Mouse (Mus musculus): Measurements from ENCODE around the gene Ndc80. TPM values are rescaled to one million over a fixed set of nuclear protein-coding genes. Genes with fewer than 3 reads are reported as not detected.
"Not testable (repeated sequence)": the region's sequence is repeated elsewhere in the genome, so short reads cannot be mapped to it uniquely, and the experiment has no call there.

Ndc80 gene
- polyA plus RNA-seq, 1 experiment = 29.5 TPM

DNA sequence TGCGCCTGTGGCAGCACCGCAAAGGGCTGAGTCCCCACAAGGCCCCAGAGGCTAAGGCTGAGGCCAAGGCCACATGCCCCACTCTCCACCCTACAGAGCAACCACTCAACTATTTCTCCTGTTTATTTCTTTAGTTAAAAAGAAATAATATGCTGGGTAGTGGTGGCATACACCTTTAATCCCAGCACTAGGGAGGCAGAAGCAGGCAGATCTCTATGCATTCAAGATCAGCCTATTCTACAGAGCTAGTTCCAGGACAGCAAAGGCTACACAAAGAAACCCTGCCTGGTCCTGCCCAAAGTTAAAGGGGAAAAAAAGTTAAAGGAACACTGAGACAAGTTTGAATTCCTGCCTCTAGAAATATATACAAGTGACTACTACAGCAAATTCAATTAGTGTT is 66.8 kb downstream of the Ndc80 start, which contains the start of gene Gm4707:
Gene Gm4707, minus strand, starts transcription at position 101 of the 400 bp plus-strand sequence.
- Histone ChIP-seq H3K27ac (ENCODE audit: insufficient read depth, low read length) (no peak within 1 kb of the TSS), H3K4me1 (ENCODE audit: control insufficient read depth, insufficient read depth, low read length) (no peaks in the 10 kb centered on the region), H3K4me3 (ENCODE audit: insufficient read depth, low read length) (no peak within 1 kb of the TSS)
- TF ChIP-seq POLR2A (IDR thresholded peaks at IDR 0.05; ENCODE audit: low read depth, low read length) = no peak
- TF ChIP-seq CTCF (IDR thresholded peaks at IDR 0.05; ENCODE audit: borderline replicate concordance, insufficient read depth, low read length) = no peak

DNA sequence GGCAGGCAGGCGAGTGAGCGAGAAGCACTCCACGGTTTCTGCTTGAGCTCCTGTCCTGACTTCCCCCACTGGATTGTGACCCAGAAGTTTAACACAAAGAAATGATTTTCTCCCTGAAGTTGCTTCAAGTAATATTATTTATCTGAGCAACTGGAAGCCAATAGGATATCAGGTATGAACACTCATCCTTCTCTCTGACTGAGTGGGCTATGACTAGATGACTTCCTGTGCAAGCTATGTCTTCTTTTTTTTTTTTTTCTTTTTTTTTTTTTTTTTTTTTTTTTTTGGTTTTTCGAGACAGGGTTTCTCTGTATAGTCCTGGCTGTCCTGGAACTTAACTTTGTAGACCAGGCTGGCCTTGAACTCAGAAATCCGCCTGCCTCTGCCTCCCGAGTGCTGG is 69.3 kb downstream of the Ndc80 start:
- not testable (repeated sequence) for H3K4me1 ChIP-seq (ENCODE audit: control insufficient read depth, insufficient read depth, low read length); H3K4me3 ChIP-seq (ENCODE audit: insufficient read depth, low read length); H3K27ac ChIP-seq (ENCODE audit: insufficient read depth, low read length)

Other genes with a start within 250 kb of the Ndc80 start
- 18.0 and 20.2 TPM in 2 replicates for gene Emilin2, start 214.9 kb downstream of the Ndc80 start, polyA plus RNA-seq (2011; ENCODE audit: insufficient read length, low read depth, missing spikeins)
- 1.6 and 2.3 TPM in 2 replicates for gene Gm4707, start 66.9 kb downstream of the Ndc80 start, polyA plus RNA-seq (2011; ENCODE audit: insufficient read length, low read depth, missing spikeins)
- gene Smchd1, start 51.5 kb downstream of the Ndc80 start, polyA plus RNA-seq (2011; ENCODE audit: insufficient read length, low read depth, missing spikeins) = 56.8 and 57.4 TPM in 2 replicates
- gene Spdya, start 25.2 kb upstream of the Ndc80 start, polyA plus RNA-seq (2011; ENCODE audit: insufficient read length, low read depth, missing spikeins) = not detected in 2 replicates
- 99.2 and 118 TPM in 2 replicates for gene Wdr43, start 89.0 kb upstream of the Ndc80 start, polyA plus RNA-seq (2011; ENCODE audit: insufficient read length, low read depth, missing spikeins)
- gene Togaram2, start 146.4 kb upstream of the Ndc80 start, polyA plus RNA-seq (2011; ENCODE audit: insufficient read length, low read depth, missing spikeins) = not detected in 2 replicates
- gene Pcare, start 226.0 kb upstream of the Ndc80 start, polyA plus RNA-seq (2011; ENCODE audit: insufficient read length, low read depth, missing spikeins) = not detected in 2 replicates
- 14.9 and 25.8 TPM in 2 replicates for gene Clip4, start 241.6 kb upstream of the Ndc80 start, polyA plus RNA-seq (2011; ENCODE audit: insufficient read length, low read depth, missing spikeins)

Measured in embryonic fibroblast, embryonic 13.5 days (primary cell).